Mouse (Mus musculus): Measurements from ENCODE around the gene Lyve1.
A peak's percentile ranks its signal among the peaks of the same experiment; 100 is the strongest.

Gene Lyve1

DNA sequence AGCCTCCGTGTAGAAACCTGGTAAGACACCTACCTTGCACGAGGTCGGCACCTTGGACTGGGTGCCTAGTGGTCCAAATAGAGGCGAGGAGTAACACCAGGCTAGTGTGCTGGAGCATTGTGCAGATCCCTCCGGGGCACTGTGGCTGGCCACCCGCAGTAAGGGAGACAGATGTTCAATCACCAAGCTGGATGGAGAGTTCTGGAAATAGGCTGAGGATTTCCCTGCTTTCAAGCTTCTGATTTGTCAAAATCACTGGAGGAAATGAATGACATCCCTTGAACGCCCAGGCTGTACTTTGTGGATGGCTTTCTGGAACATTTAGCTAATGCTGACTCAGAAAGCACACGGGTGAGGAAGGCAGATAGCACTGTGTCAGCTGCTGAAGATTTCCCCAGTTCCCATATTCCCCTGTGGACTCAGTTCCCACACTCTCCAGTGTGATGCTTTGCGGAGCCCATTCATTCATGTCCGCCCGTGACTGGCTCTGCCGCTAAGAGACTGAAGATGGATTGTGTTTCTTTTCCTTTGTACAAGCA lies at the start of gene Lyve1:
Gene Lyve1 (minus strand): TSS at position 489 of the 539 bp plus-strand sequence.
- peak; percentile 19 for DNase-seq (ENCODE audit: low read depth, low spot score)

DNA sequence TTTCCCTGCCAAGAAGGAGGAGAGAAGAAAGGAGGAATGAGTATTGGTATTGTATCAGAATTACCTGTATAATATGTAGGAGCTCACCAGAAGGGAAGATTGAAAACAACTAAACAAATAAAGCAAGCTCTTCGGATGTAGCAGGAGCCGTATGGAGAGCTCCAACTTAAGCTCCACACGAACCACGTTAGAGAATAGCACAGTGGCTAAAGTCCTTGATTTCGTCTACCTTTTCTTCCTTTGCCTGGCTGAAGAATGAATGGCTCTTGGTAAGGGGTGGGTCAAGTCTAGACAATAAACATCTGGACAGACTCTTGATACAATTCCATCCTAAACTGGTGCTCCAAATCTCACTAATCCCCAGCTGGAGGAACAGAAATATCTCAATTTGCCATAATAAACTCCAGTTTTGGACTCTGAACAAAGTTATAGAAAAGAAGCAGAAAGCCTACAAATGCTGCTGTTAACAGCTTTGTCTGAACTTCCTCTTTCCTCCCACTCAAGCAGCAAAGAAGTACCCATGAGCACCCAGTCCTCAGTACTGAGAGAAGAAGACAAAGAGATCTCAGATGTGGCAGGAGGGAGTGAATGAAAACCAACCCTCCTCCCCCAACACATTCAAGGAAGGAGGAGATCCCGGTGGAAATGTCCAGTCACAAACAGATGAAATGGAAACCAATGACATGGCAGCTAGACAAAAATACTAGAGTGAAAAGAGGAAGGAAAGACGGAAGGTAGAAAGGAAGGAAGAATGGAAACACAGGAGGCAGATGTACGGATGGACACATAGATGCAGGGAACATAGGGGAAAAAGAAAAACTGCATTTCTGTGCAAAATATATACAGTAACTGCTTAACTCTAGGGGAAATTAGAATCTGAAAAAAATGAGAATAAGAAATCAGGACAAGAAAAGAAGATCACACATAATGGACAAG lies 45.4 kb upstream of the Lyve1 start:
- DNase-seq (ENCODE audit: low read depth, low spot score), result no peak

DNA sequence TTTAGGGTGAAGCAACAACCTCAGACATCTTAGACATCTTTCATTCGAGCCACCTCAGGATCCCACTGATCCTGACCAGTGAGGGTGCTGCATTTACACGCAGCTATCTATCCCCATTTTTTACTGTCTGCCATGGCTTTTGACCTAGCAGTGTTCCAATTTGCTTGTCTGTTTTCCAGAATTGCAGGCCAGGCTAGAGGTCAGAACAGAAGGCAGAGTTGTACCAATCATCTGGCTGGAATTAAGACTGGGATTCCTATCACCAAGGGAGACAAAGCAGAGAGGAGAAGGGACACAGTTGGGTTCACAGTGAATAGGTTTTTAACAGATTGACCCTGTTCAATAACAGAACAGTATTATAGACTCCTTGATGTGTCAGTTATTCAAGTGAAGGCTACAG lies 43.5 kb upstream of the Lyve1 start:
- DNase-seq (ENCODE audit: low read depth, low spot score), result no peak

- no peak for DNase-seq (ENCODE audit: low read depth, low spot score)
These were observed 40.2 kb upstream of the Lyve1 start for GRCm38 (mm10) chr7:110903226-110903625.

DNA sequence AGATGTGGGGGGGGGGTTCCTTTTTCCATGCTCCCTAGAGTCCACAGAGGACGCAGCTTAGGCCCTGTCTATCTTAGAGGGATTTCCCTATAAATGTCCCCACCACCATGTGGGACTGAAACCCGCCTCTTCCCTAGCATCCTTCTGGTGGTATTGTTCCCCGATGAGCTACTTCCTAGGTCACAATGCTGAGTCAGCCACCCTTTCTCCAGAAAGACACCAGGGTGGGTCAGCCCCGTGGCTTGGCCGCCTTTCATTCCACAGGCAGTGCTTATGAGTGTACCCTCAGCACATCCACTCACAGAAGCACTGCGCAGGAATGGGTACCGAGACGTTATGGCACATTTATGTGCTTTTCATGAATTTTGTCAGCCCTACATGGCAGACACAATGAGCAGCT lies 34.2 kb upstream of the Lyve1 start:
- no peak for DNase-seq (ENCODE audit: low read depth, low spot score)

DNA sequence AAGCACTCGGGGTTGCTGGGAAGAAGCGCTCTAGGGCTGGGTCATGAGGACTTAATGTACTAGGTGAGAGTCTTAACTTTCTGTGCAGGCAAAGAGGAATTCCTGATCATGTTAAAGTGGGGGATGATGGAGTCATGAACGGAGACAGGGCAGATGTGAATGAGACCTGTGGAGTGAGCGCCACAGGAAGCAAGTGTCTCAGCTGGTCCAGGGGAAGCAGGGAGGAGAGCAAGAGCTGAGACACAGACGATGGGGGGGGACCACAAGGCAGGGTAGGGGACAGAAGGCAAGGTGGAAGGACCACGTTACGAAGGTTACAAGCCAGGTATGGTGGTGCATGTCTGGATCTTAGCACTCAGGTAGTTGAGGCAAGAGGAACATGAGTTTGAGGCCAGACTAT lies 33.4 kb upstream of the Lyve1 start:
- no peak for DNase-seq (ENCODE audit: low read depth, low spot score)

DNA sequence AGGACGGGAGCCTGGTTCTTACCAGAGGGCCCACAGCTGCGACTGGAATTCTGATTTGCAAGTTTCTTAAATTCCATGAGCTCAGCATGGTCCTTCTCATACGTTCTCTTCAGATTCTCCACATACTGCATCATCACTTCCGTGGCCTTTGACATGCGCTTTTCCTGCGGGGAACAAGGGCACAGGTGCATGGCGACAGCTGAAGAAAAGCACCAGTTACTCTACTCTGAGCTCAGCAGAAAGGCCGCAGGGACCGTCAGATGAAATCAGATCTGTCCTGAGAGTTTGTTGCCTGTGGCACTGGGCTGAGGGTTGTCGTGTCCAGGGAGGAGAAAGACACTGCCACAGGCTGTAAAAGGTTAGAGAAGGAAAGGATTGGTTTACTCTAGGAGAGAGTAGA lies 32.7 kb upstream of the Lyve1 start:
- peak; percentile 34 for DNase-seq (ENCODE audit: low read depth, low spot score)

DNA sequence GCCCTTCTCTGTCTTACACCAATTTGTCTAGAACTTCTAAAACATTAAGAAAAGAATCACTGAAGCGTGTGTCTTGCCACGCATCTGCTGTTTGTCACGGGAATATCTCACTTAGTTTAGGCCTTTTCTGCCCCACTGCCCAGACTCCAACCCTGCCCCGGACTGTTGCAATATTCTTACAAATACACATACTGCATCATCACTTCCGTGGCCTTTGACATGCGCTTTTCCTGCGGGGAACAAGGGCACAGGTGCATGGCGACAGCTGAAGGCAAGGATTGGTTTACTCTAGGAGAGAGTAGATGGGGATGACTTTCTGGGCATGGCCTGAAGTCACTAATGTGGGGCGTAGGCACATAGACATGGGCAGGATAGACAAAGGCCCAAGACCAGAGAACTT lies 31.6 kb upstream of the Lyve1 start:
- DNase-seq (ENCODE audit: low read depth, low spot score), result no peak

- no peak for DNase-seq (ENCODE audit: low read depth, low spot score)
These were observed 31.0 kb upstream of the Lyve1 start for GRCm38 (mm10) chr7:110893943-110894610.

- peak; percentile 24 for DNase-seq (ENCODE audit: low read depth, low spot score)
These were observed 28.5 kb upstream of the Lyve1 start for GRCm38 (mm10) chr7:110891501-110891986.

DNA sequence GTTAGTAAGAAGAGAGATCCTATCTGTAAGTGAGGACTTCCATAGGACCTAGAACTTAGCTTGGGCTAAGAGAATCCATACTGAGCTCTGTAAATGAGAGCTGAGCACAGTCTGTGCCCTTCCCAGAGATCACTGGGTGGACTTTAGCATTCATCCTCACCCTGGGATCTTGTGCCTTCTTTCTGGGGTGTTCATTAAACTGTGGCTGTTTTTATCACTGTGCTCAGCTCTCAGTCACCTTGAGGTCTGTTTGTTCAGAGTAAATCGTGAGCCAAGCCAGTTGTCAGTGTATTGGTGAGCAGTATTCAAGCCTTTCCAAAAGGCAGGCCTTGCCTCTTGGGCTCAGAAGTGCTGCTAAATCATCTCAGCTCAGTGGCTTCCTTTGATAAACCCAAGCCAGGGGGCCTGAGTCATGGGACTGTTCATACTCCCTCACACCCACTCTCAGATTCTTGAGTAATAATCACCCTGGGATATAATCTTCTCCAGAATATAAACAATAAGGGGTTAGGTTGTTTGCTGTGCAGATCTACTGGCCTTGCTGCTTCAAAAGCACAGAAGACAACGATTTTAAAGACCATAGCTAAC lies 18.8 kb upstream of the Lyve1 start:
- DNase-seq (ENCODE audit: low read depth, low spot score), result no peak

GRCm38 (mm10) chr7:110878028-110878427 lies 15.0 kb upstream of the Lyve1 start:
- no peak for DNase-seq (ENCODE audit: low read depth, low spot score)

DNA sequence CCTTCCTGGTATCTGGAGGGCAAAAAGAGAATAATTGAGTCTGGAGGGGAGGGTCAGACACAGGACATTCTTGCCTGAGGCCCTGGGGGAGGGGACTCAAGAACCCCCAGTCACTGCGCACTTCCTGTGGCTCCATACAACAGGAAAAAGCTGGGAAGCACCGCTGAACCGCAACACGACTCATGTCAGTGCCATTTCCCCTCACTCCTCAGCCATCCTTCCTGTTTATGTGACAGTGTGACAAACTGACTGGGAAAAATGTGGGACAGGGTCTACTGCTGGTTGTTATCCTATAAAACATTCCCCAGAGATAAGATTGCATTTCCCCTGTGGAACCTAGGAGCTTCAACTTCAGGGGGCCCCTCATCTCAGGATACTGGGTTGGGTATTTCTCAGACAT lies 13.9 kb upstream of the Lyve1 start:
- DNase-seq (ENCODE audit: low read depth, low spot score), result no peak

DNA sequence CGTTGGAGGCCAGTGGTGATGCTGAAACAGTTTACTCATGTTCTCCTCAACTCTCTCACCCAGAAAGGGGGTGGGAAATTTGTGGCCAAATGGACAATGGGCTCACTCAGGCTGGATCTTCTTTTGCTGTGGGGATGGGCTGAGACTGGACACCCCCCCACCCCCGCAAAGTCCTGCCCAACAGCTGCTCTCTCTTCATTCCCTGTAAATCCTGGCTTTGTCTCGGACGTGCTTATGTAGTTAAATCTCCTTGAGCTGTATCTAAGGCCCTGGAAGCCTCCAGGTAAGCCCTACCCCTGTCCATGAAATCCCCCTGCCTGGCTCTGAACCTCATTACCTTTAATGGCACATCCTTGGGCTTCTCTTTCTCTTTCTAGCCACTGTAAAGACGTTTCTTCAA lies 5.8 kb upstream of the Lyve1 start:
- DNase-seq (ENCODE audit: low read depth, low spot score), result no peak

DNA sequence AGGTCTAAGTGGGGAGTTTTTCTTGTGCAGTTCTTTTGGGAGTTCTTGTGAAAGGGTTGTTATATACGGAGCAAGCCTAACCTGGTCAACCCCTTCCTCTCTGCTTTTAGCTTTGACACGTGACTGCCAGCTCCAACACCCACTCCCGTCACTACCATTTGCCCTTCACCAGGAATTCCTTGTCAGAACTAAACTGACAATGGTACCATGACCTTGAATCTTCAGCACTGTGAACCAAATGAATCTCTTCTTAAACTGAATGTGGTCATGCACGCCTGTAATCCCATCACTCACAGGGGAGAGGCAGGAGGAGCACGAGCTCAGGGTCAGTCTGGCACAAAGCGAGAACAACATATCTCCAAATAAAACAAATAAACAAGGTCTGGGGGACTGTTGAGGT lies 4.1 kb upstream of the Lyve1 start:
- no peak for DNase-seq (ENCODE audit: low read depth, low spot score)

DNA sequence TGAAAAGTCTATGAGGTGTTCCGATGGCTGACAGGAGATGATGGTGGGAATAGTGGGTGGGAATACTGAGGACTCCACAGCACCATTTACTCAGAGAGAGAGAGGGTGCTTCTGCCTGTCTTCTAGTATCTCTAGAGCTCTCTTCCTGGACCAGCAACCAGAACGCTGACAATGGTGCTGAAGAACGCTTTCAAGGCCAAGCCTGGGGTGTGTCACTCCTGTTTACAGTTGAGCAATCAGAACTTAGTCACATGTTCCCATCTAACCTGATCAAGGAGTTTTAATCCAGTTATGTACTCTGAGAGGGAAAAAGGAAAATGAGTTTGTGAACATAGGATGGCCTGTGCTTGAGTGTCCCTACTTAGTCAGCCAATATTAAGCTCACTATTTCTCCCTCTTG lies 3.0 kb upstream of the Lyve1 start:
- no peak for DNase-seq (ENCODE audit: low read depth, low spot score)

- no peak for DNase-seq (ENCODE audit: low read depth, low spot score)
These were observed 2.5 kb upstream of the Lyve1 start for GRCm38 (mm10) chr7:110865570-110865969.

DNA sequence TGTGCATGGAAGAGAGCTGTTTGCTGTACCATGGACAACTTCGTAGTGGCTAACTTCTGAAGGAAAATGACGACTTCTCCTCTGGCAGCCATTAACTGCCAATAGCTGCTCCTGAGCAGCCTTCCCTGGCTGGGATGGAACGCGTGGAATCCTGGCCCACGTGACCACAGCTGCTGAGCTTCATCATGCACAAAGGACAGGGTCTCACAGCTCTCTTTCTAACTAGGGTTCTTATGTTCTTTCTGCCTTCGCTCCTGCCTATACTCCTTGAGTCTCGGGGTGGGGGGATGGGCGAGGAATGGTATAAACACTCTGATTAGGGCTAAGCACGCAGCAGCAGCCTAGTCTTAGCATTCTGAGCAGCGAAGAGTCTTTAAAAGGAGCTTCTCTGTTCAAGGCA lies 2.0 kb upstream of the Lyve1 start:
- no peak for DNase-seq (ENCODE audit: low read depth, low spot score)

DNA sequence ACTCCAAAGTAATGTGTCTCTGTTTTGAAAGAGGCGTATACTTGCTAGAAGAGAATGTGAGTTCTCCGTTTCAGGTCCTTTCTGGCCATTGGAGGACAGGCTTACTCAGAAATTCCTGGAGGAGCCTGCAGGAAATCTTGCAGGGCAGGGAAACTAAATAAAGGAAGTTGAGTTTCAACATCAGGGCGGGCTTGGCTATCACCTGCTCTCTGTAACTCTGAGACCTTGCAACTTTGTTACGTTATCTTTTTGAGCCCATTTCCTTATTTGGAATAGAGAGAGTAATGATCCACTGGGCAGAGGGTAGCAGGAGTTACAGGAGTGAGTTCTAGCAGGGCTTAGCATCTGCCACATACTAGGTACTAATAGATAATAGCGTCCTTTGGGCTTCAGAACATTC lies 2.9 kb downstream of the Lyve1 start:
- DNase-seq (ENCODE audit: low read depth, low spot score), result no peak

DNA sequence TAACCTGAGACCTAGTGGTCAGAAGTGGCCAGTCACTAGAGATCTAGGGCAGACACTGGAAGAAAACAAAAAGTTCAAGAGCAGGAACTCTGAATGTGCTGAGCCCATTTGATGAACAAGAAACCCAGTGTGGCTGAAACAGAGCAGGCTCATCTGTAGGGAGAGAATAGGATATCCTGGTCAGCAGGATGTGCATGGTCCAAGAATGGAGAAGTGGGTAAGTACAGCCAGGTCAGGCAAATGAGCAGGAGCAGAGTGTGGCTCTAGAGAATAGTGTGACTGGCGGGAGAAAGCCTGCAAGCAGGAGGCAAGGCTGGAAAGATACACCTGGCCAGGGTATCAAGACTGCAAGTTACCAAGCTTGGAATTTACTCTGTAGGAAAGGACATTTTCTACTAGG lies 7.4 kb downstream of the Lyve1 start:
- DNase-seq (ENCODE audit: low read depth, low spot score), result no peak

DNA sequence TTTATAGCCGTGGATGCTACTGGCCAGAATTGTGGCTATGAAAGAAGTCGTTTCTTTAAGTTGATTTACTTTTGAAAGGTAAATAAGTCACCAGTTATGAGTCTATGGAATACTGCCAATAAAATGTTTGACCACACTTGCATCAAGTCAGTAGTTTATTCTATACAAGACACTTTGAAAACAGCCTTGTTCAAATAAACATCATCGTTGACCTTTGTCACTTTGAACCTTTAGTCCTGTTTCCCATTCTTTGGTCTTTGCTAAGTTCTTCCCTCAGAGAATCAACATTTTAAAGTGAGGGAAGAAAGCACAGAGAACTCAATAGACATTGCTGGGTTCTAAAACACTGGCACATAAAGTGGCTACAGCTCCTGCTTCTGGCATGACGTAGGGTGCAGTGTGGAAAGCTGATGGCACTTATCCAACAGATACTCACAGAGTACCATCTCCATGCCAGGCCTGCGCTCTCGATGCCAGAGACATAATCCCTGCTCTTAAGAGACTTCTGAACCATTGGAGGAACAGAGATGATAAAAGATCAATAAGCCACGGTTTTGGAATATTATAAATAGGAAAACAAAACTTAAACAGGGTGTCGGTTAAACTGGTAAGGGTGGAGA lies 8.0 kb downstream of the Lyve1 start:
- peak; percentile 42 for DNase-seq (ENCODE audit: low read depth, low spot score)

DNA sequence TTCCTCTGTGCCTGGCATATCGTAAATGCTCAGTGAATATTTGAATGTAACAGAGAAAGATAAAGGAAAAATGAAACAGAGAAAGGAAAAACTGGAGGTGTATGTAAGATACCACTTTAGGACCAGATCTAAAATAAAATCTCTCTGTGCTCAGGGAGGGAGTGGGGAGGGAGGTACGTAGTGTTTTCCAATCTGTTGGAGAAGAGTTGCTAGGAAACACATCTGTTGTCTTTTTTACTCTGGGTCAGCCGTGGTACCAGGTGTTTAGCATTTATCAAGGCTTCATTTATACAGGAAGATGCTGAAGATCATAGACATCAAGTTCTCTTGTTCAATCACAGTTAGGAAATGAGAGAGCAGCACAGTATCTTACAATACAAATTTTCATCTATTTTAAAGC lies 8.5 kb downstream of the Lyve1 start:
- DNase-seq (ENCODE audit: low read depth, low spot score), result no peak
